Mouse (Mus musculus) gastrocnemius, postnatal 25 days (tissue): ENCODE measurements around the gene Mtmr2. TPM values are rescaled to one million over a fixed set of nuclear protein-coding genes. Genes with fewer than 3 reads are reported as not detected.

Experiments
- DNase-seq: peaks from one replicate; pipeline ENCODE4 v3.0.0; 2022
- total RNA-seq, 2 experiments: library from RNA; stranded (reverse); gene quantifications; 1 replicate in 1 of 2; 2 replicates in 1 of 2; pipeline ENCODE4 v1.2.3; 2021

The Mtmr2 gene
- total RNA-seq, 2 experiments from 2014 or later: 17.6 to 21.1 TPM

DNA sequence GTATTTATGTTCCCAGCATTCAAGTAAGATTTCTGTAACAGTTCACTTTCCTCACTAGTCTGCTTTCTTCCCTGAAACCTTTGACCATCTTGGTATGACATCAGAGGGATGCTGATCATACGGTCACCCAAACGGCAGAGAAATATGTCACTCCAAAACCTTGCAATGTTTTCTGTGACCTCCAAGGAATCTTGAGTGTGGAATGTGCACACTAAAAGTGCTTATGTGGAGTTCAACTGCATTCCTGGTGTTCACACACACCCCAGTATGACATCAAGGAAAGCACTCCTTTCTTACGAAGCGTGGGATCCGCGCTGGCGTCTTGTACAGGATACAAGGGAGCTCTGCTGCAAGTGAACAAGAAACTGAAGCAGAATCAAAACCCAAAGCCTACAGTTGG is 58.6 kb downstream of the Mtmr2 start:
- no peak for DNase-seq

DNA sequence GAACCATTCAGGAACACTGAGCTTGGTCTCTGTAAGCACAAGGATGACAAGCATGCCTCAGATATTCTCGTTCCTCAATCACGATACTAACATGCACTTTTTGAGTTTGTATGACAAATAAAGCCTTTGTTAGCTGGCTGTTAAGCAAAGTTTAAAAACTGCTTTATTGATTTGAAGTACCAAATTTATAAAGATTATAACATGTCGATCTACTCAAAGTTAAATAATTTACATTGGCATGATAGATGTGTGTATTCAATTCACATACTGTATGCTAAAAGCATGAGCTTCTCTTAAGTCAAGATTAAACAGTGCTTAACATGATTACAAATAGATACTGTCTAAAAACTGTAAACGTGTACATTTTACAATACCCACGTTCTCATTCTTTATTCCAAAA is 59.4 kb downstream of the Mtmr2 start:
- DNase-seq: no peak

DNA sequence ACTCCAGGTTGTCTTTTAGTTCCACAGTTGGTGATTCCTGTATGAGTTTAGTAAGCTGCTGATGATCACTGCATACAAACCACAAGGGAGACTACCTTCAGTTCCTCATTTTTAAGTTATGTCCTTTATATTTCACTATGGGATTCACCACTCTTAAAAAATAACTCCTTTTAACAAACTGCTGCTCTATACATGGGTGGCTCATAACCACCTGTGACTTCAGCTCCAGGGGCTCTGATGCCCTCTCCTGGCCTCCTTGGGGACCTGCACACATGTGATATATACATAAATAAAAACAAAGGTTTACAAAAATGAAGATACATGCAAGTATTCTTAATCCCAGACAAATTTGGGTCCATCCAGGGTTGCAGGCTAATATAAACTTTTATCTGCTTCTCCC is 61.7 kb downstream of the Mtmr2 start:
- no peak for DNase-seq

DNA sequence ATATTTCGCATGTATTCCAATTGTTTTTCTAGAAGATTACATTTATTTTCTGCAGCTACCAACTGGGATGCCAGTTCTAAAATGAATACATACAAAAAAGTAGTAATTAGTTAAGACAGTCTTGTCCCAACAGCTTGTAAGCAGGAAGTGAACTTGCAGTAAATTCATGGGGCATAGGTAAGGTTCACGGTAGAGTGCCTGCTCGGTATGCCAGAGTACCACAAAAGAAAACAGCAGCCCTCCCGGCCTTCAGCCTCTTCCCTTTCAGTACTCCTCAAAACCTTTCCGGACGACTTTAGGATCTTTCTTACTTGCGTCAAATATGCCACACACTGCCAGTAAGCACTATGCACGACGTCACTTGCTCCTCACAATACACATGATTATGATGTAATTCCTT is 70.2 kb downstream of the Mtmr2 start:
- DNase-seq: no peak

DNA sequence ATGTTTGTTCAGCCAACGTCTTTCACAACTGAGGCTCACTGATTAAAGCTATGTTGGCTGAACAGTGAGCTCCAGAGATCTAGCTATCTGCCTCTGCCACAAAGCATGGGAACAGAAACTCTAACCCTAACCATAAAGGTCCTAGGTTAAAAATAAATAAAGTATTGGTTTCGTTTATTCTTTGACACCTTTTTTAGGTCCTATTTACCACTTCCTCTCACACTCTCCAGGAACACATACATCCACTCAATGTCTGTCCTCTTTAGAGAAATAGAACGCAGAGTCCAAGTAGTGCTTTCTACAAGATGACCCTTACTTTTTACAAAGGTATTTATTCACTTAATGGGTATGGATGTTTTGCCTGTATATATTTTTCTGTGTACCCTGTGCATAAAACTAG is 72.6 kb downstream of the Mtmr2 start:
- no peak for DNase-seq

DNA sequence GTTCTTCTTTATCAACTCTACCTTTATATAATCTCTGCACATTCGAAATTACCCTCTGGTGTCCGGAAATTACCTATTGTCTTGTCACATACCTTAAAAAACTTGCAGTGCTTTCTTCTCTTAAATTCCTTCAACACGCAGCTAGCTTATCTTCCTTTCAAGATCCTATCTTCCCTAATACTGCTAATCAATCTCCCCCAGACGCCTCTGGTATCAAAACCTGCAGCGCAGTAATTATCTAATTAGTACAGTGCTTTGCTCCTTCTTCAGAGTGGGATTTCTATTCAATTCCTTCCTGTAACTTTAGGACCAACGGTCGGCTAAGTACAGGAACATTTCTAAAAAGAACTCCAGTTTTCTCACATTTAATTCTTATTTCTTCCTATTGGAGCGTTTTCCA is 77.7 kb downstream of the Mtmr2 start:
- no peak for DNase-seq

DNA sequence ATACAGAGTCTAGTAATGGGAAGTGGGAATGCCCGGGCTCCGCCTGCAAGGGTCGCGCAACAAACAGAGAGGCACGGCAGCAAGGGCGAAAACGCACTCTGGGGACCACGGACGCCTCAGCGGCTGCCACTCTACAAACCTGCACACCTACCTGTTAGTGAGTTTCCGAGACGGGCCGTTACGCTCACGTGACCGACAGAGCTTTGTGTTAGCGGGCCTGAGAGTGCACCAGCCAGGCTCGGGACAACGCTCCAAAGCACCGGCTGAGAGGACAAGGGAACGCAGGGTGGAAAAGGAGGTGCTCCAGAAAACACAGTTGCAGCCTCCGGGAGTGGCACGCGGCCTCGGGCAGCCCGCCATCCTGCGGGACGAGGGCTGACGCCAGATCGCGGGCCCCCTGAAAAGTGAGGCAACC is 78.2 kb downstream of the Mtmr2 start:
- DNase-seq: no peak

DNA sequence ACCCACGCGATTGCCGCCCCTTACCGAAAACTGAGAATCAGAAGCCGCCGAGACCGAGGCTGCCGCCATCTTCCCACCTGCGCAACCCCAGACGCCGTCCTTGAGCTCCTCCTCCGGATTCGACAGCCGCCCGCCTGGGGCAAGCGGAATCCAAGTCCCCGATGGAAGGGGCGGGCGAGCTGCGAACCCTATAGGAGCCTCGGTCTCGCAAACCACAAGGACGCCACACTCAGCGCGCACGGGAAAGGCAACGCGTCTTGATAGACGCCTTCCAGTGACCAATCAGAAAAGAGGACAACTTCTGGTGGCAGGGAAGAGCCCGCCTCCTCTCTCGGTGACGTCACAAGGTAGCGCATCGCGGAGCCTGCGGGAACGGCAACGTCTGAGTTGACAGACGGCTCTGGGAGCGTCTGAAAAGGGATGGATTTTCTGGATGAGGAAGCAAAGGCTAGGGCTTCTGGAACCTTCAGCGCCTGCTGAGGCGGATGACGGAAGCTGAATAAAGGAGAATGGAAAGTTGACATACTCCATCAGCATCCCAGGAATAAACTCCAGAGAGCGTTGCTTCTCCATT is 78.7 kb downstream of the Mtmr2 start, which contains the start of gene Cep57:
Gene Cep57 (minus strand): TSS at position 276 of the 574 bp plus-strand sequence.
- DNase-seq: peak; percentile 91

DNA sequence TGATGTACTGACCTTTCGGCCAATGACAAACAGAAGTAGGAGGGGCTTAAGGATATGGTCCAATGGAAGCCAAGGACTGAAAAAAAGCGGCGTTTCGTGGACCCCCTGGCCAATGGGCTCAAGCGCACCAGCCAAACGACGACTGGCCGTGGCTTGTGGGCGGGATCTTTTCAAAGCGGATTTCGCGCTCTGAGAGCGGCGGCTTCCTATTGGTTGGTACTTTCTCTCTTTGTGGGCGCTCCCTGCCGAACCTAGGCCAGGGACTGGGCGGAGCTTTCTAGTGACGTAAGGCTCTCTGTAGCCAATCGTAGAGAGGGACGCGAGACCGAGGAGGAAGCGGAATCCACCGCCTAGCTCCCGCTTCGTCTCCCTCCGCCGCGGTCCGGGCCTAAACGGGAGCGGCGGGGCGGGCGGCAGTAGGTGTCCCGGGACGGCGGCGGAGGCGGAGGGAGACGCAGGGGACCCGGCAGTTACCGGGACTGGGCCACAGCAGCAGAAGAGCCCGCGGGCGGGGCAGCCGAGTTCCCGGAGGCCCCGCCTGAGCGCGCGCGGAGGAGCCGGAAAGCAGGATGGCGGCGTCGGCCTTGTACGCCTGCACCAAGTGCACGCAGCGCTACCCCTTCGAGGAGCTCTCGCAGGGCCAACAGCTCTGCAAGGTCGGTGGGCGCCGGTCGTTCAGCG is 79.3 kb downstream of the Mtmr2 start, which contains the start of gene Fam76b:
Gene Fam76b (plus strand): TSS at position 311 of the 681 bp plus-strand sequence.
- peak; percentile 100 for DNase-seq

DNA sequence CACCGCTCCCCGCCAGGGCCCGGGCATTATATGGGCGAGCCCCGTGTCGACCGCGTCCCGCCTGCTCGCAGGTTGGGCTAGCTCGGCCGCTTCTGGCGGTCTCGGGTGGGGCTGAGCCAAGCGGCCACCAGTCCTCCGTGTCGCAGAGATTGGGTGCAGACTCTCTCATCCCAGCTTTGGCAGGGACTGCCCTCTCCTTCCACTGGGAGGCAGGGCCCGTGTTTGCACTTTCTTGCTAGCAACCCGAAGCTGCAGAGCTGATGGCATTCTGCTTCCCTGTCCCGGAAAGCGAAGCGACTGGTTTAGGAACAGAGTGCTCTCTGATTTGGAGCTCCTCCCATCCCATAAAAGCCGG is 79.9 kb downstream of the Mtmr2 start:
- no peak for DNase-seq

DNA sequence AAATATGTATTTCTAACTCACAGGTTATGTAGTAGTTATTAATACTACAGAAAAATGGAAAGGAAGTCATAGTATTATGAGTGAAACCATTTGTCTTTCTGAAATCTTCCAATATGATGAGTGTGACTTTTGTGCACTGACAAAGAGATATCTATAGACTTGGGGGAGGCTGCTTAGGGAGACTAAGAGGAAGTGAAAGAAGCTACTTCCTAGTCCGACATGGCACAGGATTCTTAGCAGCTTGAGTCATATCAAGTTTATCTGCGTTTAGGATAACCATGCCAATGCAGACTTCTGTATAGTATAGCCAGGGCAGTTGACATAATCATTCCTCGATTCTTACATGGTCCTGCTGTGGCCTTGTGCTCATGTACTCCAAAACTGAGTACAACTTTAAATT is 87.0 kb downstream of the Mtmr2 start:
- no peak for DNase-seq

DNA sequence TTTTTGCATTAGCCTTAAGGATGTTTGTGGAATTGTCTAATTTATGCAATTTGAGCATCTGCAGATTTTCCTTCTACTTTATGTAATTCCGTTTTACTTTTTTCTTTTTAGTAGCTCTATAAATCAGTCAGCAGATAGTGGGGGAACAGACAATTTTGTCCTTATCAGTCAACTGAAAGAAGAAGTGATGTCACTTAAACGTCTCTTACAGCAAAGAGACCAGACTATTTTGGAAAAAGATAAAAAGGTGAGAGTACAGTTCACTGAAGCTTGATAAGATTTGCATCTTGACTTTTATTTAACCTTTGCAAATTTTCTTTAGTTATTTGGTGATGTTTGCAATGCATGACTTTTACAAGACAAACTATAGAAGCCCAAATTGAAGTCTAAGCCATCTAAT is 88.5 kb downstream of the Mtmr2 start:
- DNase-seq: no peak

DNA sequence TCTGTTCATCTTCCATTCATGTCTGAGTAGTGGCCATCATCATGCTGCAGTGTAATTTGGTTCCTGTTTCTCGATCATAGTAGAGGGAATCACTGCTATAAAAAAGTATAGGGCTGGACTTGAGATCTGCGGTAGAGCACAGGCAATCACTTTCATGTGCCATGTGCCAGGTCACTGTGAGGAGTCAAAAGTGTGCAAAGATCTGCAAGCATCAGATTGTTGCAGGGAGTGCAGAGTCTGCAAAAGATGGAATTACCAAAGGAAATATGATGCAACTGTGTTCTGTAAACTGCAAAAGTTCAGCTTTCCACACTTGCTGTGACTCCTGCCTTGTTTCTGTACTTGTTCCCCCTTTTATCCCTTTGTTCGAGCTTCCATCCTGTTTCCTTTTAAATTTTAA is 99.4 kb downstream of the Mtmr2 start:
- no peak for DNase-seq

DNA sequence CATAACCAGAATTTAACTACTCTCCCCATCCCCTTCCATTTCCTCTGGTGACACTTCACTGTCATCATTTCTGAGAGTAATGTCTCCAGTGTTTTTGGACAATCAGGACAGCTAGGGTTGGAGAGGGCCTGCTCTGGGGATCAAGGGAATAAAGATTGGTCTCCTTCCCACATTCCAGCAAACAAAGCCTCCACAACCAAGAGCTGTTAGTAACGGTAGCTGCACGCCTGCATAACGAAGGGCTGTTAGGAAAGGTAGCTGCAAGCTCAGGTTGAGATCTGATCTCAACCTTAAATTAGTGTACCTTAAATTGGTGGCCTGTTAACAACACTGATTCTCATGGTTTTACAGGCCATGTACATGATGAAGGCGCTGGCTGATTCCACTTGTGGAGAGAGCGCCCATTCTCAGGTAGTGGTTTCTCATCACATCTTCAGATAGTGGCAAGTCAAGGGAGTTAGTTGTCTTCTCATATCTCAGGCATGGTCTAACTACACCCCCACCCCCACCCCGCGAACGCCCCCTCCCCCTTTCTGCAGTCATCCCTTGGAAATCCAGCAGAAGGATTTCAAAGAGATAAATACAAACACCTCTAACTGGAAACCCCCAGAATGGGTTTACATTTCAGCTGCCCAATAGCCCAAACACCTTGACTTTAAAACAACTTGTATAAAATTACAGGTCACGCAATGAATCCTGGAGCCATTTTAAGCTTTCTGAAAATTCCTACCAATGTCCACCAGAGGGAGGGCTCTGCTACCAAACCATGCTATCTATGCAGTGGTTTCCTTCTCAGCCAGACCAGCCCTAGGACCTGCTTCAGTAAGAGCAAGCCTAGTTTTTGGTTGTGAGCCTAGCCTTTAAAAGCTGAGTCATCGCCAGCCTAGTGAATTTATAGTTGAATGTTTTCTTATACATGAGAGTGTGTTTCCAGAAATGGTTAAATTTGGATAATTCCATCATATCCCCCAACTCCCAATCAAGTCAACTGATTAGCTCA is 100.6 kb downstream of the Mtmr2 start:
- no peak for DNase-seq

DNA sequence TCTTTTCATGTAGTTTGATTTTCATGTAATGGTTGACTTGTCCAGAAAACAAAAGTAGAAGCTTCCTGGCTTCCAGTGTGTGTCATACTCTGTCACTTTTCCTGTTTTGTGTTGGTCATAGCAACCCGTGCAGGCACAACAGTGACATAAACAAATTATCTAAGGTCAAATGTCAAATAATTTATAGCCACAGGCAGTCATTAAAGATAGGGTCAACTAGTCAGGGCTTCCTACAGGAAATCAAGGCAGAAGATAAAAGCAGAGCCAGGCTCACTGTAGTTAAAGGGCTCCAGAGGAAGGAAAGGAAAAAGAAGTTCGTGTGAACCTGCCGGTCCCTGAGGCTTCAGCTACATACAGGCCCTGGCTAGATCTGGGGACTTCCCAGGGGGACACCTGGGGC is 105.7 kb downstream of the Mtmr2 start:
- DNase-seq: no peak

Other genes with a start within 250 kb of the Mtmr2 start
- gene Cep57, start 78.7 kb downstream of the Mtmr2 start, total RNA-seq: 1 to 10 TPM; 4.4 to 5.5 TPM
- gene Fam76b, start 79.3 kb downstream of the Mtmr2 start, total RNA-seq: 1 to 10 TPM; 6.2 to 6.5 TPM